In the genomic region with DNA sequence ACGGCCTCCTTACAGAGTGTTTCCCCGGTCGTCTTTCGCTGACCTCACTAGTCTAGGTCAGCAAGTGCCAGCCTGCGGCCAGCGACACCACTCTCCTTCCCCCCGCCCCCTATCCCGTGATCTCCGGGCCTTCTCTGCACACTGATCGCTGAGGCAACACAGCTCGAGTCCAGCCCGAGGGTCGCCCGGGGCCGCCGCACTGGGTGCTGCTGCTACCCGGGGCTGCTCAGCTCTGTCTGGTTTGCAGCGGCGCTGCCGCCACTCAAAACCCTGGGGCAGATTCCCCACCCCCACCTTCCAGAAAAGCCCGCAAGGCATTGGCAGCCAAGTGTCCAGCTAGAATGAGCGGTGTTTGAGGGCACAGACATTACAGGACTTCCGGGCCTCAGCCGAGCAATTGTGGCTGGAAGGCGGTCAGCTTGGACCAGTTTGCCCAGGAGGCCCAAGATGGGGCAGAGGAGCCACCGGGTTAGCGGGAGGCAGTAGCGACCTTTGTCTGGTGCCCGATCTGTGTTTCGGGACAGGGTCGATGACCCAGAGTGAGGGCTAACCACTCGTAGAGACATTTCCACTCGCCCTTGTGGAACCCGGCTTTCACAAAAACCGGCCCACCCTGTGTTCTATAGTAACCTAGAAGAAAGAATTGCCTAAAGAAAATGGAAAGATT, we compare ENCODE assay signal across 9 mouse cellular contexts. TPM values are rescaled to one million over a fixed set of nuclear protein-coding genes. Genes with fewer than 3 reads are reported as not detected.
DNase-seq lines count a peak whose midpoint lies in the region; ATAC-seq and TF ChIP-seq lines count a peak whose summit lies in the region.
"Had no signal": no experiment of that assay in that cellular context is flagged by ENCODE, and none has a peak within 500 bp of the region (broad histone marks: within the 10 kb centered on the region; RNA-seq: fewer than 3 reads in every experiment).

No protein-coding gene starts in this region.

- H3K36me3 ChIP-seq in lung, embryonic 15.5 days = no peaks in the 10 kb centered on the region
- H3K36me3 ChIP-seq in heart, embryonic 15.5 days = no peaks in the 10 kb centered on the region
- H3K36me3 ChIP-seq in midbrain, postnatal 0 days (ENCODE audit: insufficient read depth, low read length) = no peaks in the 10 kb centered on the region

- no peak overlapping the region for H3K27ac ChIP-seq in lung, embryonic 15.5 days
- no peak overlapping the region for H3K27ac ChIP-seq in heart, embryonic 15.5 days
- no peak overlapping the region for H3K27ac ChIP-seq in midbrain, postnatal 0 days (ENCODE audit: low read depth, low read length)

- WGBS in lung, embryonic 15.5 days = 9% methylated on average over 35 of the region's 35 CpGs
- 20% methylated on average over 35 of the region's 35 CpGs for WGBS in heart, embryonic 15.5 days
- WGBS in midbrain, postnatal 0 days = 6% methylated on average over 35 of the region's 35 CpGs

- no peak for DNase-seq in lung, postnatal 25 days (ENCODE audit: low spot score)
- DNase-seq in kidney, postnatal 4 days = peak; percentile 52 to 73
- DNase-seq in midbrain, postnatal 0 days (ENCODE audit: low spot score) = no peak
- no peak for DNase-seq in right cerebral cortex, adult 2 months (ENCODE audit: low spot score in 2 of 2)
- no peak for DNase-seq in layer of hippocampus, adult 8-10 months (ENCODE audit: low spot score in 2 of 2)
- DNase-seq in frontal cortex, postnatal 25 days (ENCODE audit: low spot score in 2 of 2) = no peak

- H3K27me3 ChIP-seq in lung, embryonic 15.5 days = peaks cover 45% of the 10 kb centered on the region
- H3K27me3 ChIP-seq in heart, embryonic 15.5 days = peaks cover 40% of the 10 kb centered on the region
- H3K27me3 ChIP-seq in midbrain, postnatal 0 days (ENCODE audit: insufficient read depth, low read length) = peaks cover 28% of the 10 kb centered on the region
- H3K27me3 ChIP-seq: Patski had no signal

- H3K4me3 ChIP-seq in lung, embryonic 15.5 days = peak overlapping the region; percentile 51
- H3K4me3 ChIP-seq in heart, embryonic 15.5 days = peak overlapping the region; percentile 62
- H3K4me3 ChIP-seq in midbrain, postnatal 0 days (ENCODE audit: low read depth, low read length) = peak overlapping the region; percentile 55

- H3K4me1 ChIP-seq in lung, embryonic 15.5 days = peaks cover 31% of the 10 kb centered on the region
- peaks cover 28% of the 10 kb centered on the region for H3K4me1 ChIP-seq in heart, embryonic 15.5 days (replicated peaks)
- H3K4me1 ChIP-seq in midbrain, postnatal 0 days (ENCODE audit: insufficient read depth, low read length) = peaks cover 7% of the 10 kb centered on the region; the same call in 1 of the 2 replicates

- no peak for ATAC-seq in lung, embryonic 15.5 days (ENCODE audit: borderline replicate concordance, extremely low read depth, low FRiP score, low TSS enrichment)
- ATAC-seq in heart, embryonic 15.5 days (replicated peaks; ENCODE audit: insufficient number of reproducible peaks, insufficient read depth, low FRiP score, low read depth) = no peak
- ATAC-seq in midbrain, postnatal 0 days (ENCODE audit: low FRiP score) = no peak
- ATAC-seq: Patski had no signal

- H3K9me3 ChIP-seq in lung, embryonic 15.5 days = no peaks in the 10 kb centered on the region
- no peaks in the 10 kb centered on the region for H3K9me3 ChIP-seq in heart, embryonic 15.5 days (replicated peaks)
- no peaks in the 10 kb centered on the region for H3K9me3 ChIP-seq in midbrain, postnatal 0 days (ENCODE audit: low read length)

- H3K4me2 ChIP-seq in lung, embryonic 15.5 days = peak overlapping the region; percentile 99
- peak overlapping the region; percentile 100 for H3K4me2 ChIP-seq in heart, embryonic 15.5 days
- peak overlapping the region; percentile 98 for H3K4me2 ChIP-seq in midbrain, postnatal 0 days (ENCODE audit: low read depth, low read length, poor library complexity, severe bottlenecking)

- no peak for TF ChIP-seq CTCF in midbrain, postnatal 0 days (IDR thresholded peaks at IDR 0.05)

- H3K9ac ChIP-seq in lung, embryonic 15.5 days = no peak overlapping the region
- 0 out of 2 replicates have a peak overlapping the region, but pooled peaks have one; percentile 19 for H3K9ac ChIP-seq in heart, embryonic 15.5 days
- H3K9ac ChIP-seq in midbrain, postnatal 0 days (replicated peaks; ENCODE audit: low read length, poor library complexity, severe bottlenecking) = no peak overlapping the region

RNA-seq across cellular contexts. Expression of a gene that starts 0.7 kb away (rescaled TPM):
- 2.2 and 2.6 TPM in 2 replicates for polyA plus RNA-seq in lung, embryonic 15.5 days (2015; fragmentation: Nextera tagmentation; extraction: Ambion mirVana)
- polyA plus RNA-seq in heart, embryonic 15.5 days (2015; fragmentation: Nextera tagmentation; extraction: Ambion mirVana) = 0.31 and 0.57 TPM in 2 replicates
- 0.66 TPM in 1 of 2 replicates, not detected in the other for total RNA-seq in midbrain, postnatal 0 days (2014; rRNA removed)
- 0.43 and 1.5 TPM in 2 replicates for polyA plus RNA-seq in midbrain, postnatal 0 days (2015; fragmentation: Nextera tagmentation; extraction: Ambion mirVana)
- 1 to 10 TPM; 1.0 to 2.3 (median 1.5) TPM for total RNA-seq in layer of hippocampus, adult 8-10 months (2022)

RNA-seq across cellular contexts. Expression of a gene that starts 8.6 kb away (rescaled TPM):
- 6.0 and 6.7 TPM in 2 replicates for polyA plus RNA-seq in lung, embryonic 15.5 days (2015; fragmentation: Nextera tagmentation; extraction: Ambion mirVana)
- polyA plus RNA-seq in heart, embryonic 15.5 days (2015; fragmentation: Nextera tagmentation; extraction: Ambion mirVana) = 1.2 and 1.9 TPM in 2 replicates
- 5.1 and 8.0 TPM in 2 replicates for total RNA-seq in midbrain, postnatal 0 days (2014; rRNA removed)
- polyA plus RNA-seq in midbrain, postnatal 0 days (2015; fragmentation: Nextera tagmentation; extraction: Ambion mirVana) = 4.4 and 4.9 TPM in 2 replicates
- total RNA-seq in layer of hippocampus, adult 8-10 months (2022) = 1 to 10 TPM; 3.3 to 5.0 (median 4.2) TPM

RNA-seq across cellular contexts. Expression of a gene that starts 11.3 kb away (rescaled TPM):
- 0.93 and 0.98 TPM in 2 replicates for polyA plus RNA-seq in lung, embryonic 15.5 days (2015; fragmentation: Nextera tagmentation; extraction: Ambion mirVana)
- 0.74 and 0.90 TPM in 2 replicates for polyA plus RNA-seq in heart, embryonic 15.5 days (2015; fragmentation: Nextera tagmentation; extraction: Ambion mirVana)
- total RNA-seq in midbrain, postnatal 0 days (2014; rRNA removed) = 1.2 TPM in 1 of 2 replicates, not detected in the other
- polyA plus RNA-seq in midbrain, postnatal 0 days (2015; fragmentation: Nextera tagmentation; extraction: Ambion mirVana) = 0.58 and 0.69 TPM in 2 replicates
- total RNA-seq in layer of hippocampus, adult 8-10 months (2022) = under 1 TPM in 1 of 4 experiments, not detected in 3; 0.39 TPM

RNA-seq across cellular contexts. Expression of a gene that starts 15.2 kb away (rescaled TPM):
- 11.3 and 12.1 TPM in 2 replicates for polyA plus RNA-seq in lung, embryonic 15.5 days (2015; fragmentation: Nextera tagmentation; extraction: Ambion mirVana)
- 5.6 and 5.9 TPM in 2 replicates for polyA plus RNA-seq in heart, embryonic 15.5 days (2015; fragmentation: Nextera tagmentation; extraction: Ambion mirVana)
- 65.3 and 86.9 TPM in 2 replicates for total RNA-seq in midbrain, postnatal 0 days (2014; rRNA removed)
- 4.1 and 4.6 TPM in 2 replicates for polyA plus RNA-seq in midbrain, postnatal 0 days (2015; fragmentation: Nextera tagmentation; extraction: Ambion mirVana)
- 10 to 100 TPM; 37.6 to 42.8 (median 40.0) TPM for total RNA-seq in layer of hippocampus, adult 8-10 months (2022)

RNA-seq across cellular contexts. Expression of a gene that starts 29.8 kb away (rescaled TPM):
- 1.4 and 2.2 TPM in 2 replicates for polyA plus RNA-seq in lung, embryonic 15.5 days (2015; fragmentation: Nextera tagmentation; extraction: Ambion mirVana)
- polyA plus RNA-seq in heart, embryonic 15.5 days (2015; fragmentation: Nextera tagmentation; extraction: Ambion mirVana) = 5.4 and 6.6 TPM in 2 replicates
- 0.71 and 1.1 TPM in 2 replicates for total RNA-seq in midbrain, postnatal 0 days (2014; rRNA removed)
- 0.21 and 0.29 TPM in 2 replicates for polyA plus RNA-seq in midbrain, postnatal 0 days (2015; fragmentation: Nextera tagmentation; extraction: Ambion mirVana)
- 1 to 10 TPM; 1.5 to 2.7 (median 1.8) TPM for total RNA-seq in layer of hippocampus, adult 8-10 months (2022)

Comparison
In these comparisons a context has a peak if more than half of its experiments do, and no peak if none do; other contexts are left out.
1. DNase-seq: peak in kidney, postnatal 4 days (2 of 2); none in lung, postnatal 25 days (single experiment), midbrain, postnatal 0 days (single experiment), right cerebral cortex, adult 2 months (0 of 2), layer of hippocampus, adult 8-10 months (0 of 2) and frontal cortex, postnatal 25 days (0 of 2).
2. Peak in every context shown above with its lines, with median percentiles within 50 percentile points of each other: H3K4me2 ChIP-seq and H3K4me3 ChIP-seq.